Mouse (Mus musculus): ENCODE results near the gene Ppara.
"Not testable (repeated sequence)": the region's sequence is repeated elsewhere in the genome, so short reads cannot be mapped to it uniquely, and the experiment has no call there.

Gene Ppara

GRCm38 (mm10) chr15:85766677-85767076, 31.9 kb downstream of the Ppara start:
- no peak for DNase-seq

- DNase-seq: no peak
Observed at GRCm38 (mm10) chr15:85768991-85769390, 34.2 kb downstream of the Ppara start.

GRCm38 (mm10) chr15:85771306-85772121, 36.7 kb downstream of the Ppara start:
- DNase-seq: no peak

DNA sequence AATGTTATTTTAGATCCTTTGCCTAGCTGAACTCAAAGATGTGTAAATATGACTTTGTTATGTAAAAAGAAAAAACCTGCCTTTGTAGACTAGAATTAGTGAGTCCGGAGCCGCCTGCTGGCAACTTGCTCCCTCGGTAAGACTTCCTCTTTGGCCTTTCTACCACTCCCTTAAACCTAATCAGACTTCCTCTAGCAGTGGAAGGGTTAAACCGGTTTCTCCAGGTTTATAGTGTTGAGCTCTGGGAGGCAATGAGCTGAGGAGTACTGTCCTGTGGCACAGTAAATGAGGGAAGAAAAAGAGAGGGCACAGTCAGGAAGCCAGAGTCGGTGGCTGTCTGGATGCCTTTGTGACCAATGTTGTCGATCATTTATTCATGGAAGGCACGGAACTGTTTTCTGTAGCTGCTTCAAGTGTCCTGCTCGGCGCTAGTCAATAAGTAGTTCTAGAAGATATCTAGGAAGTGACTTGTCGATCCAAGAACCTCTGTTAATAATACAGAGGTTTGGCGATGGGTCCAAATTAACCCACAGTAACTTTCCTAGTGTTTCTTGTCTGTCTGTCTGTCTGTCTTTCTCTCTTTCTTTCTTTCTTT, 37.5 kb downstream of the Ppara start:
- DNase-seq: no peak

GRCm38 (mm10) chr15:85774419-85774818, 39.6 kb downstream of the Ppara start:
- no peak for DNase-seq

DNA sequence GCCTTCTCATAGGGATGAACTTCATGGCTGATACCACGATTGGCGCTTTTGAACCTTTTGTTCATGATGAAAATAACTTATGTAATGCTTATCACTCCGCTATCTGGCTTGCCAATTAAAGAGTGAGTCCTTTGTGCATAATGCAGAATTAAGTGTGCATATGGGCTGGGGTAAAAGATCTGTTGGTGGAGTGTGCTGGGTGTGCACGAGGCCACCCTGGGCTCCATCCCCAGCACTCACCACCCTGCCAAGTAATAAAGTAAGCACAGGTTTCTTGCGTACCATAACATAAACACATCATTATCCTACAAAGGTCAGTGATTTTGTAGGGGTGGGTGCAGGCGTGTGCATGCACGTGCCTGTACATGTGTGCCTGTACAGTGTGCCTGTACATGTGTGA, 40.2 kb downstream of the Ppara start:
- no peak for DNase-seq

- no peak for DNase-seq
Observed at GRCm38 (mm10) chr15:85776241-85776640, 41.5 kb downstream of the Ppara start.

DNA sequence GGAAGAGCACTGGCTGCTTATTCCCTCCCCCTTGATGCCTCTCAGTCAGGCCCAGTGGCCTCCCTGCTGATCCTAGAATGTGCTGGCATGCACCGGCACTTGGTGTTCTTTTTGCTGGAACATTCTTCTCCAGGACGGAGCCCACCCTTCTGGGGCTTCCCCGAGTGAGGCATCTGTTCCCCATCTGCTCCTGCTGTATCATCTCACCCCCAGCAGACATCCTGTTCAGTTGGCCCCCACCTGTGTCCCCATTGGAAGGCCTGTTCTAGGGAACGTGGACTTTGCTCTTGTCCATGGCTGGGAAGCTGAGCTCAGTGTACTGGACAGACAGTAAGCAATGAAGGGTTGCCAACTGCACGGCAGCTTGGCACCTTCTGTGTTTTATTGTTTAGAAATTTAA, 42.0 kb downstream of the Ppara start:
- no peak for DNase-seq

DNA sequence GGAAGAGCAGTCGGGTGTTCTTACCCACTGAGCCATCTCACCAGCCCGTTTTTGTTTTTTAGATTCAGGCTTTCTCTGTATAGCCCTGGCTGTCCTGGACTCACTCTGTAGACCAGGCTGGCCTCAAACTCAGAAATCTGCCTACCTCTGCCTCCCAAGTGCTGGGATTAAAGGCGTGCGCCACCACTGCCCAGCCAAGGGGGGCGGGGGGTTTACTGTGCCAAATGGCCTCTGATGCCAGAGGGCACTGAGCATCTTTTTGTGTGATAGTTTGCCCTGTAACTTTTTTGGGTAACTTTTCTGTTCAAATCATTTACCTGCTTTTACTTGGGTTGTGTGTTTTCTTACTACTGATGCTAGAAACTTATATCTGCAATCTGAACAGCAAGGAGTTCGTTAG, 44.1 kb downstream of the Ppara start:
- DNase-seq: not testable (repeated sequence)

DNA sequence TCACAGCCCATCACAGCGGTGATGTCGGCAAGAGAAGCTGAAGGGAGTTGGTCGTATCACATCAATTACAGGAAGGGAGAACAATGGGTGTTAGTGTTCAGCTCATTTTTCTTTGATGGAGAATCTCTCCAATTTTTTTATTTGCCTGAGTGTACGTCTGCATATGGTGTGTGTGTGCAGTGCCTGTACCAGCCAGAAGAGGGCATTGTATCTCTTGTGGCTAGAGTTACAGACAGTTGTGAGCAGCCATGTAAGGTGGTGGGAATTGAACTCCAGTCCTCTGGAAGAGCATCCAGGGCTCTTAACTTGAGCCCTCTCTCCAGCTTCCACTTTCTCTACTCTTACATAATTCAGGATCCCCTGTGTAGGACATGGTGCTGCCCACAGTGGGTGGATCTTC, 48.4 kb downstream of the Ppara start:
- peak; percentile 18 for DNase-seq

- DNase-seq: no peak
Observed at GRCm38 (mm10) chr15:85784341-85784740, 49.6 kb downstream of the Ppara start.

DNA sequence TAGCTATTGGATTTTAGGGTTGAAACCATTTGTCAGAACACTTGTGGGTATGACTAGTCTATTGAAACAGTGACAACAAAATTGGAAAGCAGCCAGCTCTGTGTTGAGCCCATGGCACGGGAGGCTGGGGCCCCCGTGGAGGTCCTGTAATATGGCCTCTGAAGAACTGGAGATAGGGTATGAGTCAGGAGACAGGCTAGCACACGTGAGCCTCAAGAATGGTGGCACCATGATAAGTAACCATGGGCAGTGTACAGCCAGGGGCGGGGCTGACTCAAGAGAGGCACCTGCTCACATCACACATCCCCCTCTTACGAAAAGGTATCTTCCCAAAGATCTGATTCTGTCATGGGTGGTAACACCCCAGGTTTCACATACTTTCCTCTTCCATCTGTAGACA, 51.9 kb downstream of the Ppara start:
- no peak for DNase-seq

DNA sequence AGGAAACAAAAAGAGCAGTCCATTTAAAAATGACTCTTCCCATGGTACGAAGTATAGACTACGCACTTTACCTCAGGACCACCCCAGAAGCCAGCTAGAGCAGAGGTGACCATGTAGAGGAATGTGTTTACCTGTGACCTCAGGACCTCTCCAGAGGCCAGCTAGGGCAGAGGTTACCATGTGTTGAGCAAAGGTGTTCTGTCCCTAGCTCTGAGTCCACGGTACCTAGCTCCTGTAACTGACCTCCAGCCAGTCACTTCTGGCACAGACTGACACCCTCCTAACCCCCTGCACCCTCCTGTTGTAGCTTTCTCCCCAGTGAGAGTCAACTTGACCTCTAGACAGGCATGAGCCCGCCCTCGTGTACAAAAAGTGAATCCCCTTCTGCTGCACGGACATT, 52.7 kb downstream of the Ppara start:
- DNase-seq: no peak

DNA sequence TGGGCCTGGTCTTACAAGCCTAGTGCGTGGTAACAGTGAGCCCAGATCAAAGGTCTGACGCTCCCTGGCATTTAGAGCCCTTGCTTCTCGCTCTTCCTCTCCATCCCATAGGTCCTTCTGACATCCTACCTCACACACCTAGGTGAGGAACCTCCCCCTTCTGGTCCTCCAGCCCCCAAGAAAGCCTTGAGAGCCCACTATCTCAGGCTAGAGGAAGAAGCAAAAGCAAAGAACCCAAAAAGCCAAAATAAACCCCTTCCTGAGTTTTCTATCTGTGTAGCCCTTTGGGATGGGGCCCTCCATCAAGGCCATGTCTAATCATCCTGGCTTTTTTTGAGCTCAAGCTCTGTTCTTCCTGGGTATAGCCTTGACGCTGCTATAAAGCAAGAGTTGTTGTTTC, 53.3 kb downstream of the Ppara start:
- DNase-seq: no peak

DNA sequence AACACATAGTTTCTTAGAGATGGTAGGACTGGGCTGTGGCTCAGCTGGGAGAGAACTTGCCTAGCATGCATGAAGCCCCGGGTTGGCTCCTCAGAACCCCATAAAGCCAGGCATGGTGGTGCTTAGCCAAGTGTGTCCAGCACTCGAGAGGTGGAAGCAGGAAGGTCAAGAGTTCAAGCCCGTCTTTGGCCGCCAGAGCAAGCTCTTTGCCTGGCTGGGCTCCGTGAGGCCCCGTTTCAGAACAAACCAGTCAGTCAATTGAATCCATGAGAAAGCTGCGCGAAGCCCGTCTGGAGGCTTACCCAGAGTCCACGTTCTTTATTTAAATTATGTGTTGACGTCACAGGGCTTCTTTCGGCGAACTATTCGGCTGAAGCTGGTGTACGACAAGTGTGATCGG, 53.9 kb downstream of the Ppara start:
- no peak for DNase-seq

- DNase-seq: peak; percentile 10
Observed at GRCm38 (mm10) chr15:85791449-85791848, 56.7 kb downstream of the Ppara start.

- peak; percentile 67 for DNase-seq
Observed at GRCm38 (mm10) chr15:85792819-85793218, 58.0 kb downstream of the Ppara start.

DNA sequence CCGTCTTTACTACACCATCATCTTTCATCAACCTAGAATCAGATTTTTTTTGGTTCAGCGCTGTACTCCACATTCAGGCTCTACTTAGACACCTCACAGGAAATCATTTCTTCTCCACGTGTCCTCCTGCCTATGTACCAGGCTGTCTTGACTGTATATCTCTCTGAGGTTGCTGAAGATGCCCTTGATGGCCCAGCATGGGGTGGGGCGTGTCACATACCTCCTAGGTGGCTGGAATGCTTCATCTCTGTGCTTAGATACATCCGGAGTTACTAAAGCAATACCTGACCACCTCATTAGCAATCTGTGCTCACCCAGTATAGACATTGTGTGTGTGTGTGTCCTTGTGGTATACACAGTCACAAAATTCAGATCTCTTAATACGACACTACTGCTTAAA, 60.7 kb downstream of the Ppara start:
- DNase-seq: no peak

GRCm38 (mm10) chr15:85798676-85799075, 63.9 kb downstream of the Ppara start:
- no peak for DNase-seq

DNA sequence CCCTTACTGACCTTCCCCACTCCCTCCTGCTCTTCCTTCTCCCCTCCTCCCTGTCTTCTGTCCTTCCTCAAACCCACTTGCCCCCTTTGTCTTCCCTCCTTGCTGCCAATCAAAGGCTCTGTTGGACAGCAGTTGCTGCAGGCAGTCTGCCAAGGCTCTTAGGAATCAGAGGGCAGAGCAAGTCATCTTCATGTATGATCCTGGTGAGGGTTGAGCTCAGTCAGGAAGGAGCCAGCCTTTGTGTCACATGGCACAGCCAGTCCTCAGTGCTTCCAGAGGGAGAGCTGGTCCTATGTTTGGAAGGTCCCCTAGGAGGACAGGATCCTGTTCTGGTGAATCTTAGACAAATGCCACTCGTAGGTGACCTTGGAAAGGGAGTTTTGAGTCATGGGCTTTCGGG, 68.1 kb downstream of the Ppara start:
- no peak for DNase-seq

DNA sequence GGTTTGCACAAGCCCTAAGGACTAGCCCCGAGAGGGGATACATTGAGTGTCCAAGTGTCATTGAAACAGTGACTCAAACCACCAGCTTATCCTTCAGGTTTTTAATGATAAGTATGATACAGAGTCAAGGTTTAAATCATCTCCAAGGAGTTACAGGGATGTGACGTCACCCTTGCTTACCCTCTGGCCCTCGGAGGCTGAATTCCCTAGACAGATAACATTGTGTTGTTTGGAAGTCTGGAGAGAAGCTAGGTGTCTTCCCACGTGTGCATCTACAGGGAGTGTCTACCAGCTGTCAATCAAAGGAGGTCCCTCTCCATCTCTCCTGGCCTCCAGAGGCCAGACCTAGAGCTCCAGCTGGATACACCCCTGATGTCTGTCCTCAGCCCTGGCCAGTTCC, 72.1 kb downstream of the Ppara start:
- no peak for DNase-seq

- no peak for DNase-seq
Observed at GRCm38 (mm10) chr15:85807404-85807803, 72.6 kb downstream of the Ppara start.

GRCm38 (mm10) chr15:85808031-85808430, 73.2 kb downstream of the Ppara start:
- DNase-seq: no peak

- no peak for DNase-seq
Observed at GRCm38 (mm10) chr15:85808434-85808833, 73.7 kb downstream of the Ppara start.

- no peak for DNase-seq
Observed at GRCm38 (mm10) chr15:85809091-85809490, 74.3 kb downstream of the Ppara start.
